Mouse (Mus musculus) A20 (cell line): Measurements from ENCODE around the gene Msh3.
"Not testable (repeated sequence)": the region's sequence is repeated elsewhere in the genome, so short reads cannot be mapped to it uniquely, and the experiment has no call there.

Experiments
- DNase-seq: peaks from one replicate; pipeline ENCODE4 v3.0.0-alpha.2; 2011; ENCODE audit warnings: low read depth, low spot score

Gene Msh3

DNA sequence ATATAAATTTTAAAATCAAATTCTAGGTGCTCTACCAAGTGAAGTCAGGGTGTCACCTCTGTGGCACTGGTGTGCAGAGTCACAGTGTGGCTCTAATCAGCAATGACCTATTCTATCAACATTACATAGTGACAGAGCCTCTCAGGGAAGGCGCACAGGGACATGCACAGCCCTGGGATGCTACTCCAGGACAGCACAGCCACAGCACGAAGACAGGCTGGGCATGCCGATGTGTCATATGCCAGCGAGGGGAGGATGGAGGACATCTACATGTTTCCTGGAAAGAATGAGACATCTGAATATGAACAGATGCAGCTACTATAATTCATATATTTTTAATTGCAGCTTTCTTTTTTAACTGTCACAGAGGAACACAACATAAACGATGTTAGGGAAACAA lies 101.0 kb downstream of the Msh3 start:
- no peak for DNase-seq

DNA sequence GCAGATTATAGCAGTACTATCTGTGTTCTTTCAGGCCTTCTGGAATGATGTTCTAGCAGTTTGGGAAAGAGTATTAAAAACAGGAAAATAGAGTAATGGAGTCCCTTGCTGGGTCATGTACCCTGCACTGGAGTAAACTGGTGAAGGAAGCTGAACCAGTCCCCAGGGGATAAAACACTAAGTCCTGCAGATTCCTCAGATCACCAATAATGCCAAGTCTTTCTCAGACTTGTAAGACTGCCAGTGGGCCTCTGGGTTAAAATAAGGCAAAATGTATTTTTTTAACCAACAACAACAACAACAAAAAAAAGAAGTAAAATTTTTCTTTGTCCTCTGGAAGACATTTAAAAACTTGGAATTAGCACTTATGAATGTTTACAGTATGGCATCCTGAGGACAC lies 102.5 kb downstream of the Msh3 start:
- DNase-seq = no peak

DNA sequence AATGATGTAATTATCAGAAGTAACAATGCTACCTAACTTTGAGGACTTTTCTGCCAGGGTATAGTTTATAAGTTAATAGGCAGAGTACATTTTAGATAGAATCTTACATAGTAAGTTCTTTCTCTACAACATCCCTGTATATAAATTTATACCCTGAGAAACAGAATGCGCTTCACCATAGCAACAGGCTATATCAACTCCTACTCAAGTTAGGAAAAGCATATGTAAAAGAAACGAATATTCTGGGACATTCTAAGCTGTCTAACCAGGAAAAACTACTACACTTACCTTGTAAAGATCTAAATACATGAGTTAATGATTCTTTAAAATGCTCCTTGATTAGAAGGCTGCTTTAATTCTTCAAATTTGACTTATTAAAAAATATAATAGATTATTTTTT lies 107.2 kb downstream of the Msh3 start:
- DNase-seq = no peak

- no peak for DNase-seq
Measured at GRCm38 (mm10) chr13:92246966-92247365, 107.8 kb downstream of the Msh3 start.

GRCm38 (mm10) chr13:92244731-92245130 lies 110.1 kb downstream of the Msh3 start:
- DNase-seq = no peak

DNA sequence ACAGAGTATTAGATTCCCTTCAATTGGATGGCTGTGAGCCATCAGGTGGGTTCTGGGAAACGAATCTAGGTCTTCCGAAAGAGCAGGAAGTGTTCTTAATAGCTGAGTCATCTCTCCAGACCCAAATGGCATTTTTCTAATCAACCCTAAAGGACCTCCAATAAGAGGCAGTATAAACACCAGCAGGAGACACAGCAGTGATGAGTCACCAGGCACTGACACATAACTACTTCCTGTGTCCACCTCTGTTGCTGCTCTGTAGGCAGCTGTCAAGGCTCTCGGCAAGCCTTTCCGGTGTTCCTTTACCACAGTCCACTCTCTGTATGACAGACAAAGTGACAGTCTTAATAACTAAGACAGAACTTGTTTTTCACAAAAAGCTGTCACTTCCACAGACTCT lies 113.4 kb downstream of the Msh3 start:
- DNase-seq = peak; percentile 13

DNA sequence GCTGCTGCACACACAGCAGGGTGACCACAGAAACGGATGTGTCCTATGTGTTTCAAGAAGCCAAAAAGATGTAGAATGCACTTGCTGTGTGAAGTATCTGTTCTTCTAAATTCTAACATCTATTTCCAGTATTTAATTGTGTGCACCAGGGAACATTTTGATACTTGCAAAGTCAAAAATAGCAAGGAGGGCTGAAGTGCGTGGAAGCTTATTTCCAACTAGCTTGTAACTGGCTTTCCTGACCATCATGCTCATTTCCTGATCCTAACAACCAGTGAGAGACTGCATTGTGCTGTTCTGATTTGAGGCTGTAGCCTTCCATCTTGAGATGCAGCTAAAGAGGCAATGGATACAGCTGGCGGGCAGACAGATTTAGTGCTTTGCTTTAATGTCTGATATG lies 116.9 kb downstream of the Msh3 start:
- no peak for DNase-seq

- no peak for DNase-seq
Measured at GRCm38 (mm10) chr13:92237016-92237415, 117.8 kb downstream of the Msh3 start.

DNA sequence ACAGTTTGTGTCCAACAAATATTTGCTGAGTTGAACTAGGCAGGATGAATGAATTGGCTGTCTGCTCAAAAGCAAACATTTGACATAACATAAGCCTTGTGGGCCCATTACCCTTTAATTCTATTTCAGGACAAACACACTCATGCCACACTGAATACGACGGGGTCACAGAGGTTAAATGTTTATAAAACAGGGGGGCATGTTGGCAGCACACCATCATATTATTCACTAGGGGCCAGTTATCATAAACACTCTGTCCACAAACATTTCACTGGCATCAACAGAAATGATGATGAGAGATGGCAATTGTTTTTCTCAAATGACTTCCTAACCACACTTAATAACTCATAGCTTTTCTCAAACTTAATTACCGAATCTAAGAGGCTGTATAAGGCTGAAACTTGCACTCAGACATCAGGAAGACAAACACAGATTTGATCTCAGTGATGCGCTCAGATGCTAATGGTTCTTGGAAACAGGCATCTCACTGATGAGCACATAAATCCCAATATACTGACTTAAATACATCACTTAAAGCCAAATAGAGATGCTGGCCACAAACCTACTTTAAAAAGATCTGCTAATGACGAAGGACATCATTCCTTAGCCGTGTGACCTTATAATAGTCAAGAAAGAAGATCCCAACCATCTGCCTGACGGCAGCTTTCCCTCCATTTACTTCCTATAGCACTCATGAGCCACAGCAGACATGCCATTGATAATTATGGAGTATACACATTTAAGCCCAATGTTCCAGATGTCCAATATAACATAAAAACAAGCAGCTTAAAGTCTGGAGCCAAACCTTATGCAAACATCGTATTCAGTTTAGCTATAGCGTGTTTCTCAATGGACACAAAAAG lies 122.5 kb downstream of the Msh3 start:
- no peak for DNase-seq

DNA sequence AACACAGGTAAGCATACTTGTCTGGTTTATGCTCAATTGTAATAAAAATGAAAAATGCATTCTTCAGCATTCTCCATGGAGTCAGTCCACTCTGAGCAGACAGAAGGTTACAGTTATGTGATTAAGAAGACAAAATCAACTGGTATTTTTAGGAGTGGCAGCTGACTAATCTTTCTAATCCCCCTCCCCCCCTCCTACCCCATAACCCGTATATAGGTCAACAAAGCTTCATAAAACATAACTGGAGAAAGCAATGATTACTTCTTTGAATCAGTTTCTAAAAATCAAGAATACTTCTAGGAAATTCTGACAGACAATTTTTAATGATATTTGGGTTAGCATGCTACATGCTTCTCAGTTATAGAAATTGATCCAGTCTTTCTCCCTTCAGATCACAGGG lies 126.8 kb downstream of the Msh3 start:
- DNase-seq = no peak

DNA sequence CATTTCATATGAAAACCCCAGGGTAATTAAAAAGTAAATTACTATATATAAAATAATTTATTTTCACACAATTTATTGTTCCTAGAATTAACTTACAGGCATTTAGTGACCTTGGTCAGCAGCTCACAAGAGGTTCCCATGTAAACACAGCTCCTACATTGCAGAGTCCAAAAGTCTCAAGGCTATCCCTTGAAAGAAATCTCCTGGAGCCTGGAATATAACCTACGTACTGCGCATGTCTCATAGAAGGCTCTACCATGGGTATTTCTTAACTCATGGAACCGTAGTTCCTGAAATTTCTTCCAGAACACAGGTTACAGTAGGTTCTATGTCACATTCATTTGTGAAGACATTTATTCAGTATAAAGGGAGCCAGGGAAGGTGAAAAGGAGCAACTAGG lies 131.2 kb downstream of the Msh3 start:
- DNase-seq = no peak

DNA sequence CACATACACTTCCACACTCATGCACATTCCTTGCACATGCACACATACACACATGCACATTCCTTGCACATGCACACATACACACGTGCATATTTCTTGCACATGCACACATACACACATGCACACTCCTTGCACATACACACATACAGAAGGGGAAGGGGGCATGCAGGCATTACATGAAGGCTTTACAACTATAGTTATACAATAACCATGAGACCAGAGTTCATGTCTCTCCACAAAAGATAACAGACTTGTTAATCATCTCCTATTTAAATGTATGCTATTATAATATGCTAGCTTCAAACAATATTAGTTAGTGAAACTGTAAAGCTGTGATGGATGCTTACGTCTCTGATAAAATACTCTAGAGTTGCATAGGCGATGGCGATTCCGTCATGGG lies 132.0 kb downstream of the Msh3 start:
- no peak for DNase-seq

DNA sequence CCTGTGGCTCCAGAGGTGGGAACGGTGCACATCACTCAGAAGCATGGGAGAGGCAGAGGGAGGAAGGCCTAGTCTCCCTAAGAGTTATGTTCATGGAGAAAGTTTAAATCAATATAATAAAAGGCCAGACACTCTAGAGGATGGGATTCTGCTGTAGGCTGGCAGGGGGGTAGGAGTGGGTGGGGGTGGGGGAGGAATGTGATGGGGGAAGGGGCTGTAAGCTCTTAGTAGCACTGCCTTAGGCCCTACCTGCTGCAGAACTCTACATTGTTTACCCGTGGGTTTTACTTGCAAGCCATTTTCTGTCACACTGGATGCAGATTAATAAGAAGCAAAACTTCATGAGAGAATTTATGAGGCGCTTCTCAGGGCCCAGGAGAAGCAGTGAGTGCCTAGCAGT lies 135.0 kb downstream of the Msh3 start:
- no peak for DNase-seq

- DNase-seq = no peak
Measured at GRCm38 (mm10) chr13:92217216-92217615, 137.6 kb downstream of the Msh3 start.

DNA sequence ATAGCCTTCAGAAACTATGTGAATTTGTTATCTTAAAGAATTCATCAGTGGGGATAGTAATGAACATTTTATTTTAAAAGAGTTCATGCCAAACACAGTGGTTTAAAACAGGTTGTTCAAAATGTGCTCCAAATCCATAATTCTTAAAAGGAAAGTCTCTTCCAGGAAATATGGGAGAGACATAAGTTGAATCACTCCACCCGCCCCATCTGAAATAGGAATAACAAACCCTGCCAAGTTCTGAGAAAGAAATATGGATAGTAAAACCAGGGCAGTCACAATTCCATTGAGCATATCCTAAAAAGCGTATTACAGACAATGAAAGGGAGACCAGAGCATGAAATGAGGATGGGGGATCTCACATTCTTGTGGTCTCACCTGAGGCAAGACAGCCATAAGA lies 157.9 kb downstream of the Msh3 start:
- no peak for DNase-seq

DNA sequence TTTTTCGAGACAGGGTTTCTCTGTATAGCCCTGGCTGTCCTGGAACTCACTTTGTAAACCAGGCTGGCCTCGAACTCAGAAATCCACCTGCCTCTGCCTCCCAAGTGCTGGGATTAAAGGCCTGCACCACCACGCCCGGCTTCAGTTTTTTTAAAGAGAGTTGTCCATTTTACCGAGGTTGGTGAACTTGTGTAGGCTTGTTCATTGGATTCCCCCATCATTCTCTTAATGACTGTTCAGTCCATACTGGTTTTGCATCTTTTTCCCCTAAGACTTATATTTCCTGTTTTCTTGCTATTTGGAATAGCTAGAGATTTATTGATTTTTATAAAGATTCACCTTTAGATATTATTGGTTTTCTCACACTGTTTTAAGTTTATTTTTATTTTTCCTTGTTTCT lies 161.0 kb downstream of the Msh3 start:
- not testable (repeated sequence) for DNase-seq

DNA sequence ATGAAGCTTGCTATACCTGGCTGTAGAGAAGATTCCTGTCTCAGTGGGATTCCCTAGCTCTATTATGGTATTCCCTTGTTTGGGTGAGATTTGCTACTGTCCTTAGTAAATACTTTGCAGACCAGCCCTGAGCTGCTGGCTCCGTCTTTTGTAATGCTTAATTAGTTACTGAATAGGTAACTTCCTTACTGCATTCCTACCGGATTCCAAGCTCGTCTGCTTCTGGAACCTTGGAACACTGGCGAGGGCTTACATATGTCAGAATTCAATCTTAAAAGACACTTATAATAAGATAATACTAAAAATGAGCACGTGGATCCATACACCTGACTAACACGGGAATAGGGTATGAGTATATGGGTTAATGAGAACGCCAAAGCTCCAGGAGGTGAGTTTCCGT lies 182.1 kb downstream of the Msh3 start:
- DNase-seq = not testable (repeated sequence)
